Mouse (Mus musculus) myocyte (in vitro differentiated cells): ENCODE measurements around the gene Fads3.

Experiments used
- E2F4 ChIP-seq: IDR thresholded peaks from one replicate; pipeline ENCODE4 v1.6.1; 2011; ENCODE audit warnings: mild to moderate bottlenecking, control low read depth, moderate library complexity; ENCODE audit not compliant: insufficient read depth
- MYOD1 ChIP-seq, 3 experiments: IDR thresholded peaks; one replicate each; pipeline ENCODE4 v1.6.1; 2011; ENCODE audit warnings: control low read depth in 2 of 3, low read depth in 2 of 3, mild to moderate bottlenecking in 2 of 3, moderate library complexity in 1 of 3; ENCODE audit not compliant: insufficient read length in 2 of 3, control insufficient read depth in 1 of 3
- POLR2A ChIP-seq: IDR thresholded peaks from one replicate; pipeline ENCODE4 v1.6.1; 2011; ENCODE audit warnings: low read depth, mild to moderate bottlenecking, control low read depth, moderate library complexity; ENCODE audit not compliant: insufficient read length
- POLR2AphosphoS2 ChIP-seq: IDR thresholded peaks from one replicate; pipeline ENCODE4 v1.6.1; 2011; ENCODE audit warnings: low read depth, control low read depth; ENCODE audit not compliant: insufficient read length
- REST ChIP-seq: IDR thresholded peaks from one replicate; pipeline ENCODE4 v1.6.1; 2011; ENCODE audit warnings: mild to moderate bottlenecking, control low read depth, moderate library complexity; ENCODE audit not compliant: insufficient read depth, insufficient read length
- SRF ChIP-seq: IDR thresholded peaks from one replicate; pipeline ENCODE4 v1.6.1; 2011; ENCODE audit warnings: low read depth; ENCODE audit not compliant: control insufficient read depth, insufficient read length

DNA sequence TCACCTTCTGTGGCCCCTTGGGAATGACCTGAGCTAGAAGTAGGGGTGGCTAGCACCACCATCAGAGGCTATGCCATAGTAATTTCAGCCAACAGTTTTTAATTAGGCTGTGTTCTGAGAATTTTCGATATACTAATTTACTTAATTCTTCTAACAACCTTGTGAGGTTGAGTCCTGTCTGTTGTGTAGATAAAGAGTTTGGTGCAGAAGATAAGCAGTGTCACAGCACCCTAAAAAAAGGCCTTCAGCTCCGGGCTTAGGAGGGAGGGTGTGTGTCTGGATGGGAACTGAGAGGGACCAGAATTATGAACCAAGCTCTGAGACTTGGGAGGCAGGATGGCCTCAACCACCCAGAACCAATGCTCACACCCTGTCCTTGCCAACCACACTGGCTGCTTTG lies 4.3 kb downstream of the Fads3 start:
- TF ChIP-seq POLR2A (peak; percentile 29), REST (no peak), POLR2AphosphoS2 (peak; percentile 47), SRF (no peak), E2F4 (no peak), MYOD1 (IDR thresholded peaks at IDR 0.05; ENCODE audit: control insufficient read depth in 1 of 3, insufficient read length in 2 of 3, low read depth in 2 of 3) (no peak)
